Mouse (Mus musculus) embryonic facial prominence, embryonic 14.5 days (tissue): ENCODE results near the gene Wrap53. TPM values are rescaled to one million over a fixed set of nuclear protein-coding genes. Genes with fewer than 3 reads are reported as not detected.

ENCODE experiments used
- ATAC-seq: fragments of 200-750 bp; cut with Nextera tagmentation; 2 replicates; pipeline ENCODE4 v1.8.0; 2017; ENCODE audit warnings: low read depth, moderate number of reproducible peaks, moderate TSS enrichment
- DNase-seq: peaks from one replicate; pipeline ENCODE4 v3.0.0-alpha.2; 2015; ENCODE audit warnings: low spot score
- H3K27ac ChIP-seq: fragments of 300-500 bp; sonication (generic); replicated peaks from 2 replicates; pipeline ENCODE4 v1.5.1; 2014; ENCODE audit warnings: low read depth, mild to moderate bottlenecking, low read length, moderate library complexity
- H3K27me3 ChIP-seq: fragments of 300-500 bp; sonication (generic); replicated peaks from 2 replicates; pipeline ENCODE4 v1.6.1; 2014; ENCODE audit warnings: low read length; ENCODE audit not compliant: control insufficient read depth, insufficient read depth
- H3K36me3 ChIP-seq: fragments of 300-500 bp; sonication (generic); 2 replicates; pipeline ENCODE4 v1.6.1; 2014; ENCODE audit warnings: low read length, mixed read lengths; ENCODE audit not compliant: control insufficient read depth, insufficient read depth
- H3K4me1 ChIP-seq: fragments of 300-500 bp; sonication (generic); 2 replicates; pipeline ENCODE4 v1.6.1; 2014; ENCODE audit warnings: antibody characterized with exemption, low read length; ENCODE audit not compliant: control insufficient read depth, insufficient read depth
- H3K4me2 ChIP-seq: fragments of 300-500 bp; sonication (generic); 2 replicates; pipeline ENCODE4 v1.6.1; 2014; ENCODE audit warnings: low read depth, mild to moderate bottlenecking, low read length, moderate library complexity, mixed read lengths
- H3K4me3 ChIP-seq: fragments of 300-500 bp; sonication (generic); 2 replicates; pipeline ENCODE4 v1.5.1; 2014; ENCODE audit warnings: low read depth, mild to moderate bottlenecking, low read length
- H3K9ac ChIP-seq: fragments of 300-500 bp; sonication (generic); 2 replicates; pipeline ENCODE4 v1.6.1; 2014; ENCODE audit warnings: low read depth, mild to moderate bottlenecking, low read length, moderate library complexity, mixed read lengths
- H3K9me3 ChIP-seq: fragments of 300-500 bp; sonication (generic); 2 replicates; pipeline ENCODE4 v1.6.1; 2016; ENCODE audit warnings: low read length; ENCODE audit not compliant: control insufficient read depth
- WGBS: fragments of 180-500 bp; shearing (Covaris S2); extraction: QIAGEN DNeasy Blood & Tissue Kit; methylation state at CpG from one replicate; pipeline ENCODE4 v1.1.7; 2014; 5-methylcytosine and 5-hydroxymethylcytosine counted together
- polyA plus RNA-seq: library from polyadenylated mRNA; unstranded; fragments of >200 nt; fragmentation: Nextera tagmentation; extraction: Ambion mirVana; gene quantifications from 2 replicates; pipeline ENCODE4 v1.2.1, GENCODE M21; 2014

Wrap53 gene
- polyA plus RNA-seq, 1 experiment from 2014 or later: 18.4 TPM

- peak; percentile 90 for DNase-seq
- WGBS: 5% methylated on average over 6 of the region's 6 CpGs
- no peaks in the 10 kb centered on the region for H3K36me3 ChIP-seq
- H3K4me3 ChIP-seq: no peak overlapping the region
- no peak overlapping the region for H3K9ac ChIP-seq
- no peak overlapping the region for H3K27ac ChIP-seq
- no peaks in the 10 kb centered on the region for H3K27me3 ChIP-seq
- peaks cover 20% of the 10 kb centered on the region; the same call in 1 of the 2 replicates for H3K4me1 ChIP-seq
- peak; percentile 51; the same call in 1 of the 2 replicates for ATAC-seq
- no peaks in the 10 kb centered on the region for H3K9me3 ChIP-seq
- H3K4me2 ChIP-seq: no peak overlapping the region
Observed at GRCm38 (mm10) chr11:69513840-69514239, 66.2 kb downstream of the Wrap53 start.

Other genes starting within 250 kb of the Wrap53 start
- 15.6 and 17.1 TPM in 2 replicates for gene Rnf227, start 239.8 kb downstream of the Wrap53 start, polyA plus RNA-seq
- gene Chd3, start 210.8 kb downstream of the Wrap53 start, polyA plus RNA-seq: 68.9 and 73.3 TPM in 2 replicates
- 160 and 177 TPM in 2 replicates for gene Naa38, start 184.8 kb downstream of the Wrap53 start, polyA plus RNA-seq
- gene Cyb5d1, start 184.6 kb downstream of the Wrap53 start, polyA plus RNA-seq: 23.8 and 24.2 TPM in 2 replicates
- gene Tmem88, start 182.0 kb downstream of the Wrap53 start, polyA plus RNA-seq: 19.2 and 21.0 TPM in 2 replicates
- 24.2 and 24.3 TPM in 2 replicates for gene Kdm6b, start 166.6 kb downstream of the Wrap53 start, polyA plus RNA-seq
- gene Dnah2, start 31.1 kb downstream of the Wrap53 start, polyA plus RNA-seq: 6.2 and 6.5 TPM in 2 replicates
- 7.3 and 8.6 TPM in 2 replicates for gene Efnb3, start 20.1 kb downstream of the Wrap53 start, polyA plus RNA-seq
- gene Trp53, start 104 bp upstream of the Wrap53 start, polyA plus RNA-seq: 111 and 133 TPM in 2 replicates
- 15.6 and 17.7 TPM in 2 replicates for gene Atp1b2, start 25.7 kb upstream of the Wrap53 start, polyA plus RNA-seq
- not detected in 2 replicates for gene Shbg, start 37.6 kb upstream of the Wrap53 start, polyA plus RNA-seq
- 15.6 and 16.6 TPM in 2 replicates for gene Sat2, start 41.8 kb upstream of the Wrap53 start, polyA plus RNA-seq
- 25.4 and 26.3 TPM in 2 replicates for gene Fxr2, start 52.7 kb upstream of the Wrap53 start, polyA plus RNA-seq
- 1.7 and 2.9 TPM in 2 replicates for gene Sox15, start 75.1 kb upstream of the Wrap53 start, polyA plus RNA-seq
- 29.1 and 33.6 TPM in 2 replicates for gene Mpdu1, start 82.4 kb upstream of the Wrap53 start, polyA plus RNA-seq
- gene Cd68, start 85.9 kb upstream of the Wrap53 start, polyA plus RNA-seq: 22.0 and 25.5 TPM in 2 replicates
- gene Eif4a1, start 92.2 kb upstream of the Wrap53 start, polyA plus RNA-seq: 525 and 575 TPM in 2 replicates
- gene Senp3, start 101.8 kb upstream of the Wrap53 start, polyA plus RNA-seq: 73.6 and 88.4 TPM in 2 replicates
- 0.37 and 0.49 TPM in 2 replicates for gene Tnfsf13, start 105.5 kb upstream of the Wrap53 start, polyA plus RNA-seq
- gene Tnfsf12, start 115.6 kb upstream of the Wrap53 start, polyA plus RNA-seq: 13.0 and 16.6 TPM in 2 replicates
- 6.0 and 6.6 TPM in 2 replicates for gene Tnfsfm13, start 115.8 kb upstream of the Wrap53 start, polyA plus RNA-seq
- 39.3 and 39.7 TPM in 2 replicates for gene Polr2a, start 178.4 kb upstream of the Wrap53 start, polyA plus RNA-seq
- 0.12 TPM in 1 of 2 replicates, not detected in the other for gene Slc35g3, start 181.7 kb upstream of the Wrap53 start, polyA plus RNA-seq
- gene Zbtb4, start 185.7 kb upstream of the Wrap53 start, polyA plus RNA-seq: 3.5 and 3.9 TPM in 2 replicates
- gene Chrnb1, start 215.7 kb upstream of the Wrap53 start, polyA plus RNA-seq: 28.4 and 29.4 TPM in 2 replicates
- 2.3 and 3.3 TPM in 2 replicates for gene Fgf11, start 221.6 kb upstream of the Wrap53 start, polyA plus RNA-seq
- 4.1 and 4.3 TPM in 2 replicates for gene Tmem102, start 225.4 kb upstream of the Wrap53 start, polyA plus RNA-seq
- not detected in 2 replicates for gene Gm39566, start 235.0 kb upstream of the Wrap53 start, polyA plus RNA-seq
- not detected in 2 replicates for gene Spem2, start 238.2 kb upstream of the Wrap53 start, polyA plus RNA-seq
- 0.26 TPM in 1 of 2 replicates, not detected in the other for gene Spem1, start 241.9 kb upstream of the Wrap53 start, polyA plus RNA-seq